Mouse (Mus musculus) stomach, embryonic 16.5 days (tissue): Measurements from ENCODE around the gene Ccdc77. TPM values are rescaled to one million over a fixed set of nuclear protein-coding genes. Genes with fewer than 3 reads are reported as not detected.

ENCODE experiments used
- ATAC-seq: fragments of 200-750 bp; cut with Nextera tagmentation; 2 replicates; pipeline ENCODE4 v1.8.0; 2017; ENCODE audit warnings: moderate number of reproducible peaks, moderate TSS enrichment; ENCODE audit not compliant: insufficient read depth, low FRiP score
- H3K27ac ChIP-seq: fragments of 300-500 bp; sonication (generic); 2 replicates; pipeline ENCODE4 v1.5.1; 2014; ENCODE audit warnings: low read length
- H3K27me3 ChIP-seq: fragments of 300-500 bp; sonication (generic); 2 replicates; pipeline ENCODE4 v1.6.1; 2014; ENCODE audit warnings: low read length, control low read depth, mixed read lengths; ENCODE audit not compliant: control insufficient read depth, insufficient read depth
- H3K36me3 ChIP-seq: fragments of 300-500 bp; sonication (generic); 2 replicates; pipeline ENCODE4 v1.6.1; 2014; ENCODE audit warnings: low read length; ENCODE audit not compliant: control insufficient read depth, insufficient read depth
- H3K4me1 ChIP-seq: fragments of 300-500 bp; sonication (generic); 2 replicates; pipeline ENCODE4 v1.6.1; 2014; ENCODE audit warnings: low read length, control low read depth, mixed read lengths; ENCODE audit not compliant: control insufficient read depth, insufficient read depth
- H3K4me2 ChIP-seq: fragments of 300-500 bp; sonication (generic); 2 replicates; pipeline ENCODE4 v1.6.1; 2014; ENCODE audit warnings: low read depth, low read length, mixed read lengths
- H3K4me3 ChIP-seq: fragments of 300-500 bp; sonication (generic); replicated peaks from 2 replicates; pipeline ENCODE4 v1.5.1; 2014; ENCODE audit warnings: mild to moderate bottlenecking, low read length
- H3K9ac ChIP-seq: fragments of 300-500 bp; sonication (generic); 2 replicates; pipeline ENCODE4 v1.6.1; 2014; ENCODE audit warnings: low read length
- H3K9me3 ChIP-seq: fragments of 300-500 bp; sonication (generic); replicated peaks from 2 replicates; pipeline ENCODE4 v1.6.1; 2016; ENCODE audit warnings: low read length, control low read depth; ENCODE audit not compliant: control insufficient read depth
- WGBS: fragments of 180-500 bp; shearing (Covaris S2); extraction: QIAGEN DNeasy Blood & Tissue Kit; methylation state at CpG from one replicate; pipeline ENCODE4 v1.1.7; 2014; 5-methylcytosine and 5-hydroxymethylcytosine counted together
- polyA plus RNA-seq: library from polyadenylated mRNA; unstranded; fragments of >200 nt; fragmentation: Nextera tagmentation; extraction: Ambion mirVana; gene quantifications from 2 replicates; pipeline ENCODE4 v1.2.1, GENCODE M21; 2015

Gene Ccdc77
- polyA plus RNA-seq, 1 experiment from 2014 or later, result 19.3 TPM

DNA sequence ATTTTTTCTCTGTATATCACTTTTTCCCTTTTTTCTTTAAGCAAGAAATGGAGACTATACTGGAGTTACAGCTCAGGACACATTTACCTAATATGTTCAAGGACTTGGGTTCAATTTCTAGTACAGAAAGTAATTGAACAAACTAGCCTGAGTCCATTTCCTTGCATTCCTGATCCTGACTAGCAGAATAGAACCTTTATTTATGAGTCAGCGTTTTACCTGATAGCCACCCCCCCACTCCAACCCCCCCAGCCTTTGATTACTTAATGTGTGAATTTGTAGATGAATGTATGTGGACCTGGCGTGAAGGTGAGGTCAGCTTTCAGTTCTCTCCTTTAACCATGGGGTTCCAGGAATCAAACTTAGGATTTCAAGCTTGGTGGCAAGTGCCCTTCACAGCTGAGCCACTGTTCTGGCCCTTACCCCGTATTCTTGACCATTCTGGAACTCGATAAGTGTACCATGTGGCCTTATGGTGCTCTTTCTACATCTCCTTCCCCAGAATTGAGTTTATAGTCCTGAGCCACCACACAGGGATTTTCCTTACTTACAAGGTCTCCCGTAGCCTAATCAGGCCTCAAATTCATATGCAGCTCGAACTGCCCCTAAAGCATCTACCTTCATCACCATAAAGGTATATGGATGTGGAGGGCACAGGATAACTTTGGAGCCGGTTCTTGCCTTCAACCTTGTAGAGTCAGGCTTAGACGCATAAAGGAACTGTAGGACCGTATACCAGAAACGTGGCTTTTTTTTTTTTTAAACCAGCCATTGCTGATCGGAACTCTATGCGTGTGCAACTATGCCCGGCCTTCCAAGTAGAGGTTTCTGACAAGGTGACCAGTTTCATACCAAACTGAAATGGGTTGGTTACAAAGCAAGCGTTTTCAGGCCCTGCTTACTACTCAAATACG is 1.1 kb downstream of the Ccdc77 start:
- Histone ChIP-seq H3K27ac (peak overlapping the region; percentile 99), H3K4me2 (peak overlapping the region; percentile 78), H3K36me3 (0 out of 2 replicates have a peak, but pooled peaks cover 3% of the 10 kb centered on the region), H3K4me3 (peak overlapping the region; percentile 59), H3K9me3 (no peaks in the 10 kb centered on the region), H3K9ac (peak overlapping the region; percentile 91), H3K4me1 (peaks cover 9% of the 10 kb centered on the region; the same call in 1 of the 2 replicates), H3K27me3 (no peaks in the 10 kb centered on the region)
- ATAC-seq, result peak; percentile 10; the same call in 1 of the 2 replicates
- 19% methylated on average over 15 of the region's 15 CpGs for WGBS

DNA sequence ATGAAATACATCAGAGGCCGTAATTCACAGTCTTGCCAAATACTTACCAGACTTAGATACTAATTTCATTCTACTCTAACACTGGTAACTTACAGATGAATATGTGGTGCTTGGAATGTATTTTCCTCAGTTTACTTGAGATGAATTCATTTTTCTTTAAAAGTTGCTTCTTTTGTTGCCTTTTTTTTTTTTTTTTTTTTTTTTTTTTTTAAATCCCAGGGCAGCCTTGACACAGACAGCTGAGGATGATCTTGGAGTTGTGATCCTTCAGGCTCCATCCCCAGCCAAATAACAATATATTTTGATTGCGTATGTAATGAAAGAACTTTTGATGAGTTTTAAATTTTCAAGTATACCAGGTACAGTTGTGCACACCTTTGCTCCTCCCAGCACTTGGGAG is 2.0 kb downstream of the Ccdc77 start:
- Histone ChIP-seq H3K27me3 (no peaks in the 10 kb centered on the region), H3K9ac (no peak overlapping the region), H3K36me3 (0 out of 2 replicates have a peak, but pooled peaks cover under 1% of the 10 kb centered on the region), H3K4me3 (no peak overlapping the region), H3K4me1 (peaks cover 9% of the 10 kb centered on the region; the same call in 1 of the 2 replicates), H3K9me3 (no peaks in the 10 kb centered on the region), H3K27ac (no peak overlapping the region), H3K4me2 (no peak overlapping the region)
- ATAC-seq, result no peak
- WGBS, result 97% methylated on average over 2 of the region's 2 CpGs

DNA sequence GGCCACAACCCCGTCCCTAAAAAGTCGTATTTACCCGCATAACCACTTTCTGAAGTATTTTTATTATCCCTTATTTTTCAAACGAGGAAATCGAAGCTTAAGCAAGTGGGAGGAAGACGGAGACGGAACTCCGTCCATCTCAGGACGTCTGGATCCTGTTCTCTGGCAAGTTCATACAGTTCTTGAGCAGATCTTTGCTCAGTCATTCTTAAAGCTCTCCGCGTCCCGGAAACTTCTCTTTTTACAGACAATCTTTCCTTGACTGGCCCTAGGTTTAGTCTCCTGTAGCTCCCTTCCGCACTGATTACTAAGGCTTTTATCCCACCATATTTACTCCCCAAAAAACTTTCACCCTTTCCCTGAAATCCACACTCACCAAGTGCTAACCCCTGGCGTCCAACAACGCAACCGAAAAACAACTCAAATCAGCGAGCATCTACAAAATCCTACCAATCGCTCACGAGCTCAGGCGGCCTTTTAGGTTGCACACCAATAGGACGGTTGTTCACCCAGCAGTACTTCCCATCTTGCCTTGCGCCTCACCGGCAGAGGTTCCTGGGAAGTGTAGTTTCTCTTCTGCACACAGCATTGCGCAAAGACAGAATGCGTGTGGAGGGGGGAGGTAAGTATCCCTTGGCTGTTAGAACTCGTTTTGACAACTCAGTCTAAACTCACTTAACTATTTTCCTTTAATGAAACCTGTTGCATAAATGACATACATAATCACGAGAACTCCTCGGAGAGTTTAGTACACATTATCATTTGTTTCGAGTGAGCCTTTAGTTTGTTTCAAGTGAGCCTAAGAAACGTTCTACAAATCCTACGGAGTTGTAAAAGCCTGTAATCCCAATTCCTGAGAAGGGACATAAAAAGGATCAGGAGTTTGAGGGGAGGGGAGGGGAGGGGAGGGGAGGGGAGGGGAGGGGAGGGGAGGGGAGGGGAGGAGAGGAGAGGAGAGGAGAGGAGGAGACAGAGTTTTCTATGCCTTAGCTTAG is 6.9 kb downstream of the Ccdc77 start:
- WGBS, result under 1% methylated on average over 31 of the region's 31 CpGs
- Histone ChIP-seq H3K4me1 (peaks cover 6% of the 10 kb centered on the region), H3K9me3 (no peaks in the 10 kb centered on the region), H3K4me3 (peak overlapping the region; percentile 68), H3K27me3 (no peaks in the 10 kb centered on the region), H3K4me2 (peak overlapping the region; percentile 77), H3K9ac (peak overlapping the region; percentile 75), H3K27ac (peak overlapping the region; percentile 86), H3K36me3 (no peaks in the 10 kb centered on the region)
- ATAC-seq, result peak; percentile 98

DNA sequence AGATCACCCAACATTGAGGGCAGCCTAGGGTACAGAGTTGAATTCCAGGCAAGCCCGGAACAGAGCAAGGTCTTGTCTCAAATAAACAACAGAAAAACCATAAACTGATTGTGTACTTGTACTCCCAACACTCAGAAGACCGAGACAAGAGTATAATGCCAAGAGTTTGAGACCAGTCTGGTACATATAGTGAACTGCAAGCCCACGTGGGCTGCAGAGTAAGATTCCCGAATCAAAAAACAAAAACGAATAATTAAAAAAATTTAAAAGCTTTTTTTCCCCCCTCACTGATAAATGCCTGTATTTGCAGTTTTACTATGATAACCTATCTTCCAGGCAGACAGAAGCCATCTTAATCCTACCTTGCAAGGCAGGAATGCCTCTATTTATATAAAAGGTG is 7.7 kb downstream of the Ccdc77 start:
- H3K4me3 ChIP-seq, result peak overlapping the region; percentile 68
- H3K4me2 ChIP-seq, result peak overlapping the region; percentile 77
- H3K36me3 ChIP-seq, result no peaks in the 10 kb centered on the region
- no peak for ATAC-seq
- peak overlapping the region; percentile 75 for H3K9ac ChIP-seq
- peaks cover 6% of the 10 kb centered on the region for H3K4me1 ChIP-seq
- peak overlapping the region; percentile 86 for H3K27ac ChIP-seq
- no peaks in the 10 kb centered on the region for H3K9me3 ChIP-seq
- WGBS, result 20% methylated on average over 5 of the region's 5 CpGs
- H3K27me3 ChIP-seq, result no peaks in the 10 kb centered on the region

DNA sequence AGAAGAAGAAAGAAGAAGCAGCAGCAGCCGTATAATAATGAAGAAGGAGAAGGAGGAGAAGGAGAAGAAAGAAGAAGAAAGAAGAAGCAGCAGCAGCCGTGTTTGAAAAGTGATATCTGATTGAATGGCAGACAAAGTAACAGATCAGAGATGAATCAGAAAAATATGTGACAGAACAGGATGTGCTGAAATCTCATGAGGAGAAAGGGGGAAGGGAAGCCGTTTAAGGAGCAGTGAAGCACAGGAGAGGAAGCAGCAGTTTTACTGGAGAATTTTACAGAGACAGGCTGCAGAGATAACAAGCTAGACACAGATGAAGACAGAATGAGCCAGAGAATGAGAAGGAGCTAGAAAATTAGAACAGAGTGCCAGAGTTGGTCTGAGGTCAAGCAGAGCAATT is 15.2 kb downstream of the Ccdc77 start:
- no peaks in the 10 kb centered on the region for H3K27me3 ChIP-seq

DNA sequence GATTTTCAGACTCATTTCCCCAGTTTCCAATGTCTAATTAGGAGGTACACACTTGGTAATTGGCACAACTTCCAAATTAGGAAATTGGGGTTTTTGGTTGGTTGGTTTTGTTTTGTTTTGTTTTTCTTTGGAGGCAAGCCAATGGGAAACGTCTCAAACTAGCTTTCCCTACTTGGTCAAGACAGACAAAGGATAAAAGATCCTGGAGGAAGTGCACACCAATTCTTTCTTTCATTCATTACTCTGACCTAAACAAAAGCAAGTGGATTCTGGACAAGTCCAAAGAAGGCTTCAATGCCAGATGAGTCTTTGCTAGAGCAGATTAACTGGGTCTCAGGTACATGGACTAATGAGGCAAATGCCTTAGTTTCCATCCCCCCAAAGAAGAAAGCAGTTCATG is 20.2 kb downstream of the Ccdc77 start:
- no peak for ATAC-seq

More for the DNA sequence above, 15.2 kb downstream of the Ccdc77 start:
- H3K36me3 ChIP-seq, result peaks cover 24% of the 10 kb centered on the region
- no peaks in the 10 kb centered on the region for H3K4me1 ChIP-seq
- WGBS, result 89% methylated on average over 3 of the region's 3 CpGs
- no peak for ATAC-seq
- no peaks in the 10 kb centered on the region for H3K9me3 ChIP-seq
- H3K27ac ChIP-seq, result no peak overlapping the region
- no peak overlapping the region for H3K4me3 ChIP-seq
- H3K9ac ChIP-seq, result no peak overlapping the region
- no peak overlapping the region for H3K4me2 ChIP-seq

DNA sequence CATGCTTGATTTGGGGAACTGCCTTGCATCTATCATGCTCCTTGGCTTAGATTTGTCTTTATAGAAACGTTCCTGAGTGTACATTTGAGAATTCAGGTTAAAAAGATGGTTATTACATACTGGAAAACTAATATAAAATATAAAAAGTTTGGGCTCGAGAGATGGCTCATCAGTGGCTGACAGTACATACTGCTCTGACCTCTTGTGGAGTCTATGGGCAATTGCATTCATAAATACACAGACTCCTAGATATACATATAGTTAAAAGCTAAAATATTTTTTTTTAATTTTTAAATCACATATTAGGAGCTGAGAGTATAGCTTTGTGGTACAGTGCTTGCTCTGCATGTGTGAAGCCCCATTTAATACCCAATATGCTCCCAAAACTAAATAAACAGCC is 31.8 kb downstream of the Ccdc77 start:
- no peaks in the 10 kb centered on the region for H3K27me3 ChIP-seq
- 72% methylated on average over 2 of the region's 2 CpGs for WGBS
- H3K4me1 ChIP-seq, result no peaks in the 10 kb centered on the region
- H3K4me3 ChIP-seq, result no peak overlapping the region
- no peak for ATAC-seq
- H3K36me3 ChIP-seq, result peaks cover 10% of the 10 kb centered on the region
- no peak overlapping the region for H3K27ac ChIP-seq
- no peak overlapping the region for H3K9ac ChIP-seq
- no peaks in the 10 kb centered on the region for H3K9me3 ChIP-seq
- H3K4me2 ChIP-seq, result no peak overlapping the region

More for the DNA sequence above, 20.2 kb downstream of the Ccdc77 start:
- Histone ChIP-seq H3K27ac (no peak overlapping the region), H3K27me3 (no peaks in the 10 kb centered on the region), H3K9ac (no peak overlapping the region), H3K4me3 (no peak overlapping the region), H3K9me3 (no peaks in the 10 kb centered on the region), H3K36me3 (peaks cover 23% of the 10 kb centered on the region), H3K4me1 (no peaks in the 10 kb centered on the region), H3K4me2 (no peak overlapping the region)
- 43% methylated on average over 1 of the region's 1 CpGs for WGBS

DNA sequence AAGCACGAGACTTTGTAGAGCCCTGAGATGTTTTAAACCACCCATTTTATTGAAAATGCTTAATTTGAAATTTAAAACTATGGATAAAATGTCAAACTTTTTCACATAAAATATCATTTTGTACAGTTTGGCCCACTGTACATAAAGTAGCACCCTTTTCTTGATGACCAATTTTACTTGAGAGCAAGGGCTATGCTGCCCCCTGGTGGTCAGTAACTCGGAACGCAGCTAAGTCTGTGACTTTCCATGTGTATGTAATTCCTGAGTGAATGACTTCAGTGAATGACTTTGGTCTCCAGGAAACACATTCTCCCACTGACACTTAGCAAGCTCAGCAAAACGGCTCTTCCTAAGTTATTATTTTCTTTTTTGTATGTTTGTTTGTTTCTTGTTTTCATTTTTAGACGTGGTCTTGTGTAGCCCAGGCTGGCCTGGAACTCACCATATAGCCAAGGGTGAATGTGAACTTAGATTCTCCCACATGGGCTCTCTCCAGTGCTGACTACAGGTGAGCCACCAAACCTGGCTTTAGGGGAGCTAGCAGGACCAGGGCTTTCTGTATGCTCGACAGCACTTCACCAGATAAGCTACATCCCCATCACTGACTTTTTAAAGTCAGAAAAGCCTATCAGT is 39.8 kb downstream of the Ccdc77 start:
- Histone ChIP-seq H3K4me3 (no peak overlapping the region), H3K9ac (no peak overlapping the region), H3K4me2 (no peak overlapping the region), H3K36me3 (no peaks in the 10 kb centered on the region), H3K27me3 (no peaks in the 10 kb centered on the region), H3K4me1 (no peaks in the 10 kb centered on the region), H3K9me3 (no peaks in the 10 kb centered on the region), H3K27ac (no peak overlapping the region)
- WGBS, result 29% methylated on average over 6 of the region's 6 CpGs
- ATAC-seq, result no peak
